Mouse (Mus musculus) limb, embryonic 10.5 days (tissue): ENCODE measurements around the gene Fam155a. TPM values are rescaled to one million over a fixed set of nuclear protein-coding genes. Genes with fewer than 3 reads are reported as not detected.

Source experiments
- DNase-seq: peaks from one replicate; pipeline ENCODE4 v3.0.0-alpha.2; 2017; ENCODE audit warnings: low spot score
- H3K27ac ChIP-seq: fragments of 300-500 bp; sonication (generic); 2 replicates; pipeline ENCODE4 v1.5.1; 2016; ENCODE audit warnings: mild to moderate bottlenecking
- H3K27me3 ChIP-seq: fragments of 300-500 bp; sonication (generic); 2 replicates; pipeline ENCODE4 v1.6.1; 2016; ENCODE audit warnings: low read depth, mild to moderate bottlenecking; ENCODE audit not compliant: poor library complexity, severe bottlenecking
- H3K36me3 ChIP-seq: fragments of 300-500 bp; sonication (generic); 2 replicates; pipeline ENCODE4 v1.6.1; 2016; ENCODE audit warnings: mild to moderate bottlenecking, moderate library complexity
- H3K4me1 ChIP-seq: fragments of 300-500 bp; sonication (generic); 2 replicates; pipeline ENCODE4 v1.6.1; 2016
- H3K4me3 ChIP-seq: fragments of 300-500 bp; sonication (generic); 2 replicates; pipeline ENCODE4 v1.5.1; 2016; ENCODE audit warnings: mild to moderate bottlenecking, moderate library complexity
- H3K9me3 ChIP-seq: fragments of 300-500 bp; sonication (generic); replicated peaks from 2 replicates; pipeline ENCODE4 v1.6.1; 2016; ENCODE audit warnings: mild to moderate bottlenecking
- WGBS: fragments of 180-500 bp; shearing (Covaris S2); methylation state at CpG from one replicate; pipeline ENCODE4 v1.1.7; 2016; 5-methylcytosine and 5-hydroxymethylcytosine counted together
- polyA plus RNA-seq: library from polyadenylated mRNA; unstranded; fragments of >200 nt; fragmentation: Nextera tagmentation; extraction: Ambion mirVana; gene quantifications from 2 replicates; pipeline ENCODE4 v1.2.1, GENCODE M21; 2016

Fam155a gene
- polyA plus RNA-seq, 1 experiment from 2014 or later, result 0.19 TPM

DNA sequence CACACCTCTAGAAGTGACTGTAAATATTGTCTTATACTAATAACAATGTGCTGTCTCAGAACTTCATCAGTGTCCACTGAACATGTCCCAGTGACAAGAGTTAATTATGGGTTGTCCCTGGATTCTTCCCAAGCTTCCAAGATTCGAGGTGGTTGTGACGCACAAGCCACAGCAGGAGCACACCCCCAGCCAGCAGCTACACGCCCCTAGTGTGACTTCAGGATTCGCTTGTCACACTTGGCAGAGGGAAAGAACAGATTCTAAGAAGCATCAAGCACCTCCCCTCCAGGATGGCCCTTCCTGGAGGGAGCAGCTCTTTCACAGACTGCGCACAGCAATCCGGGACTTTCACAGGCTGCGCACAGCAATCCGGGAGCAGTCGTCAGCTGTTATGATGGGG lies 428.0 kb downstream of the Fam155a start:
- no peaks in the 10 kb centered on the region for H3K27me3 ChIP-seq
- DNase-seq, result no peak
- 81% methylated on average over 9 of the region's 9 CpGs for WGBS

DNA sequence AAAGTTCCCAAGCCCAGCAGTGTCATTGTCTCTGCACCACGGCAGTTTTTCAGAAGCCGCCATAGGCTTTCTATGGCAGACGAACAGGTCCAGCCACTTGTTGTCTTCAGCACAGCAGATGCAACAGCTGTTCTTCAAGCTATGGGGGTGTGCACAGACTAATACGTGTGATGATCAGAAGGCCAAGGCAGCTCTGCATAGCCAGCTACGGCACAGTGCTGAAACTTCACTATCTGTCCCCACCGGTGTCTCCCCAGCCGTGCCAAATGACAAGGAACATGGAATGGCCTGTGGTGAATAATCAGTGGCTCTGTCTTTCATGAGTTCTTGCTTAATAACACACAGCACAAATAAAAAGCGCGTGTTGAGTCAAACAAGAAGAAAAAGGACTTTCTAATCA lies 428.4 kb downstream of the Fam155a start:
- DNase-seq, result no peak
- Histone ChIP-seq H3K27me3 (no peaks in the 10 kb centered on the region), H3K4me1 (no peaks in the 10 kb centered on the region), H3K9me3 (no peaks in the 10 kb centered on the region), H3K36me3 (no peaks in the 10 kb centered on the region), H3K27ac (no peak overlapping the region), H3K4me3 (no peak overlapping the region)
- 89% methylated on average over 9 of the region's 9 CpGs for WGBS

More for the DNA sequence above, 428.0 kb downstream of the Fam155a start:
- Histone ChIP-seq H3K4me3 (no peak overlapping the region), H3K36me3 (no peaks in the 10 kb centered on the region), H3K4me1 (no peaks in the 10 kb centered on the region), H3K9me3 (no peaks in the 10 kb centered on the region), H3K27ac (no peak overlapping the region)

DNA sequence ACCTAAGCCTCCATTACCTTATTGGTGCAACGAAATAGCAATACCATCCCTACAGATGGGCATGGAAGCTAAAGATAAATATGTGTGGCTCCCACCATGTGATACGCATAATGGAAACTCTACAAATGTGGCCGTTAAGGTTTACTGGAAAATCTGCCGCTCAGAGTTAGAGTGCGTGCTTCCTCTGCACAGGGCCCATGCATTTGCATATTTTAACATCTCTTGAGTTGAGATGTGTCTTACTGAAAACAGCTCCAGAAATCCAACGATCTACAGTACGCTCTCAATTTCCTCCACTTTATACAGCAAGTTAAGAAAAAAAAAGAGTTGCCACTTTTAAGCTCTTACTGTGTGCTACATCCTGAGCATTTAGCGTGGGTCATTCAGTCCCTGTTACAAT lies 433.1 kb downstream of the Fam155a start:
- Histone ChIP-seq H3K36me3 (no peaks in the 10 kb centered on the region), H3K4me3 (no peak overlapping the region), H3K4me1 (peaks cover 5% of the 10 kb centered on the region; the same call in 1 of the 2 replicates), H3K27ac (no peak overlapping the region), H3K27me3 (no peaks in the 10 kb centered on the region), H3K9me3 (no peaks in the 10 kb centered on the region)
- DNase-seq, result no peak
- WGBS, result 96% methylated on average over 8 of the region's 8 CpGs

DNA sequence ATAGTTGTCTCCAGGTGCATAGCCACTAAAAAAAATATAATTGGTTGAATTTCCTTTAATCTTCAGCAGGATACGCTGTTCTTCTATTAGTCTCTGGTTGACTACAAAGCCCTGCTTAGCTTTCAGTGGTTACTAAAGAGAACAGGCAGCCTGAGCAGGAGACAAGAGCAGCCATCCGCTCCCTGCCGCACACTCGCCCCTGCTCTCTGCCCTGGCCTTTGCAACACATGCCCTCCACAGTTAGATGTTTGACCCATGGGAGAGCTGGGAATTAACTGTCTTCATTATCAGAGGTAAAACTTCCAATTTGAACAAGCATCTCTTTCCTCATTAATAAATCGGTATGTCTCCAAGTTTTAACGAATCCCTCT lies 435.0 kb downstream of the Fam155a start:
- Histone ChIP-seq H3K27me3 (no peaks in the 10 kb centered on the region), H3K4me1 (peaks cover 5% of the 10 kb centered on the region; the same call in 1 of the 2 replicates), H3K36me3 (no peaks in the 10 kb centered on the region), H3K4me3 (no peak overlapping the region), H3K27ac (no peak overlapping the region), H3K9me3 (no peaks in the 10 kb centered on the region)
- DNase-seq, result no peak
- WGBS, result 64% methylated on average over 6 of the region's 6 CpGs

DNA sequence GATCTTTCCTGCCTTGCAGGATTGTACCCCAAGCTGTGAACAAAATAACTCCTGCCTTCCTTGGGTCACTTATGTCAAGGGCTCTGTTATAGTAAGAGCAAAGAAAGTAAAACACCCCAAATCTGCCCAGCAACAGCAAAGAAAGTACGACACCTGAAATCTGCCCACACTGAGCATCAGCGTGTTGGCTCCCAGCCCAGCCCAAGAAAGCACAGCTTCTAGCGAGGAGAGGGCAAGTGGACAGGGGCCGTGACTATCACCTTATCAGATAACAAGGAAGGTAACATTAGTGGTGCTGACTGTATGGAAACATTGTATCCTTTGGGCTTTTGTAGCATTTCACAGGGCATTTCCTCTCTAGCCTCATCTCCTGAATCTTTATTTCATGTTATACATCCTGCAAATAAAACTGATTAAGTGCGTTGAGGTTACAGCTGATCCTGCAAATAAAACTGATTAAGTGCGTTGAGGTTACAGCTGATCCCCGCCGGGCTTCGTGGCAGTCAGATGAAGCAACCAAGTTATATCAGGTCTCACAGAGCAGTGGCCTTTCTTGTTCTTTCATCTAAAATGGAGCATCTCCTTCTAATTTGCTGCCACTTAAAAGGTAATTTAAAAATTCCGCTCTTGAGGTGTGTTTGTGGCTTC lies 435.6 kb downstream of the Fam155a start:
- H3K4me3 ChIP-seq, result no peak overlapping the region
- H3K9me3 ChIP-seq, result no peaks in the 10 kb centered on the region
- peaks cover 5% of the 10 kb centered on the region; the same call in 1 of the 2 replicates for H3K4me1 ChIP-seq
- no peaks in the 10 kb centered on the region for H3K36me3 ChIP-seq
- H3K27ac ChIP-seq, result no peak overlapping the region
- H3K27me3 ChIP-seq, result no peaks in the 10 kb centered on the region
- no peak for DNase-seq
- WGBS, result 75% methylated on average over 10 of the region's 10 CpGs

DNA sequence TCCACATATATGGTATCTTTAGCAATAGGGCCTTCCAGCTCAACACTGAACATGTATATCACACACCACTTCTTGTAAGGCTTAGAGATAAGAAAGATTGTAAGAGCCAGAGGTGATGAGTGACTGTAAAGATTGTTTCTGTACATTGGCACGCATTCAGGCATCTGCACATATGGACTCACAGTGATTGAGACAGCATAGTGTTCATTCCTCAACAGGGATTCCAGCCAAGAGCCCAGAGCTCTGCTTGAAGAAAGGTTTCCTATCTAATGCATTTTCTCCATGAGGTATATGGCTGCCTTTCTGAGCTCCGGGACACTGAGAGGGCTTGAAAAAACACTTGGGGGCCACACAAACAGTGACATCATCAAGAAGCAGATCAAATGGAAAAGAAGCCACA lies 438.2 kb downstream of the Fam155a start:
- Histone ChIP-seq H3K4me3 (no peak overlapping the region), H3K36me3 (no peaks in the 10 kb centered on the region), H3K27me3 (no peaks in the 10 kb centered on the region), H3K4me1 (peaks cover 5% of the 10 kb centered on the region; the same call in 1 of the 2 replicates), H3K27ac (no peak overlapping the region), H3K9me3 (no peaks in the 10 kb centered on the region)
- WGBS, result 96% methylated on average over 2 of the region's 2 CpGs
- DNase-seq, result no peak

DNA sequence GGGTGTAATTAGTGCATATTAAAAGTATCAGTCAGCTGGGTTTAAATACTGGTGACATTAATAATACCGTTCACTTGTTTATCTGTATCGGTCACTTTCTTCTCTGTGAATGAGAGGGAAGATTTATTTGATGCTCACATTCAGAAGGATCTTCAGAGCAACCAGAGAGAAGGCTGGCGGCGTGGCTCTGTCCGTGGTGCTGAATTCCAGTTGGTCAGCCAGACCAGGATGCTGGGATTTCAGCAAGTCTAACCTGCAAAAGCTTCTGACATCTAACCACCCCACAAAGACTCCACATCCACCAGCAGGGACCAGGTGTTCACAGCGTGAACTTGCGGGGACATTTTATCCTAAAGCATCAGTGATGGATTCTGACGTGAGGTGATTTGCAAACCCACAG lies 461.5 kb downstream of the Fam155a start:
- Histone ChIP-seq H3K27me3 (no peaks in the 10 kb centered on the region), H3K36me3 (no peaks in the 10 kb centered on the region), H3K4me1 (no peaks in the 10 kb centered on the region), H3K4me3 (no peak overlapping the region), H3K27ac (no peak overlapping the region), H3K9me3 (no peaks in the 10 kb centered on the region)
- WGBS, result 29% methylated on average over 8 of the region's 8 CpGs
- DNase-seq, result peak; percentile 82

DNA sequence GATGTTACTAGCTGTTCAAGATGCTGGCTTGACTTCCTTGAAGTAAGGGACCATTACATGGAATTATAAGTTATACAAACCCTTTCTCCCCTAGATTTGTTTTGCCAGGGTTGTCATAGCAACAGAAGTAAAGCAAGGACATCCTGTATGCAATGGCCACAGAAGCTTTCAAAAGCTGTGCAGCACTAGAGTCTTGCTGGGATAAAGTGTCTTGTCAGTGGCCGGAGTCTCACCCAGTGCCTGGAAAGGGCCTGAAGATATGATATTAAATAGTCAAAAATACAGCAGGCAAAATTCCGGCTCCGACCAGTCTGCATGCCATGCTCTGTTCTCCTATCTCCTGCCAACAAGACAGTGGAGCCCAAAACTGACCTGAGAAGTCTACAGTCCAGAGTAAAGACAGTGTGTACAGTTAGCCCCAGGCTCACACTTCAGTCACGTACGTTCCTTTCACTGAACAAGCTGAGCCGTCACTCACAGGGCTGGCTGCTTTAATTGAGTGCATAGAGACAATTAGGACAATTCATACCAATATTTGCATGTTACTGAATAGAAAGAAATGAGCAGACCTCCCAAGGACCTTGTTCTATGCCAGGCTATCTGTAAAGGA lies 467.3 kb downstream of the Fam155a start:
- H3K4me3 ChIP-seq, result no peak overlapping the region
- 86% methylated on average over 6 of the region's 6 CpGs for WGBS
- H3K27ac ChIP-seq, result no peak overlapping the region
- H3K36me3 ChIP-seq, result no peaks in the 10 kb centered on the region
- no peak for DNase-seq
- H3K27me3 ChIP-seq, result no peaks in the 10 kb centered on the region
- no peaks in the 10 kb centered on the region for H3K9me3 ChIP-seq
- H3K4me1 ChIP-seq, result no peaks in the 10 kb centered on the region

DNA sequence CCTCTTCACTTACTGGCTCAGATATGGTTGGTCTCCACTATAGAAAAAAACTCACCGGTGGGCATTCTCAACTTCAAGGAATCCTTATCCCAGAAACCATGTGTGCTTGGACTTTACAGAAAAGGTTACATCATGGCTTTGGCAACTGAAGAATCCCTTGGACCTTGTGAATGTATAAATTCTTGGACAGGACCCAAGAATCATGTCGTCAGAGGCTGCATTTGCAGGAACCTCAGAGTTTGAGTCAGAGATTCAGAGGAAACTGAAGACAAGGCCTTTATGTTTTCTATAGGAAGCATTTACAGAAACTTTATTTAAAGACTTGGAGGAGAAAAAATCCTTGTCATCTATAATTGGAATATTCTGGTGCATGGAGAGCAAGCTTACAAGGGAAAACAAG lies 475.9 kb downstream of the Fam155a start:
- no peaks in the 10 kb centered on the region for H3K36me3 ChIP-seq
- no peaks in the 10 kb centered on the region for H3K9me3 ChIP-seq
- WGBS, result 94% methylated on average over 2 of the region's 2 CpGs
- H3K27me3 ChIP-seq, result no peaks in the 10 kb centered on the region
- no peak overlapping the region for H3K27ac ChIP-seq
- H3K4me3 ChIP-seq, result no peak overlapping the region
- no peak for DNase-seq
- no peaks in the 10 kb centered on the region for H3K4me1 ChIP-seq

DNA sequence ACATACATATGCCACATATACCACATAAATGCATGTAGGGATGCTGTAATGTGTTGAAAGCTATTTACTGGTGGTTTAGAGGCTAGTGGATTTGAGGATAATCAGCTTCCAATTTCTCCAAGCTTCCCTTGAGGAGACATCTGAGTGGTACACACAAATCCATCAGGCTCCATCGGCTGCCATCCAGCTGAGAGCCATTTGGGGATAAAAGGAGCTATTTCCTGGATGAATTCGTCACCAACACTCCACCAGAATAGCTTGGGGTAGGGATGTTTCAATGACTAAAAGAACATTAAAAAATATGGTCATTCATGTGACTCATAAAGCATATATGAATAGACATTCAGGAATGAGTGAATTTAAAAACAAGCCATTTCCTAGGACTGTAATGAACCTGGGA lies 478.4 kb downstream of the Fam155a start:
- H3K4me1 ChIP-seq, result no peaks in the 10 kb centered on the region
- no peaks in the 10 kb centered on the region for H3K27me3 ChIP-seq
- H3K4me3 ChIP-seq, result no peak overlapping the region
- 60% methylated on average over 2 of the region's 2 CpGs for WGBS
- H3K36me3 ChIP-seq, result no peaks in the 10 kb centered on the region
- no peak overlapping the region for H3K27ac ChIP-seq
- DNase-seq, result no peak
- no peaks in the 10 kb centered on the region for H3K9me3 ChIP-seq

DNA sequence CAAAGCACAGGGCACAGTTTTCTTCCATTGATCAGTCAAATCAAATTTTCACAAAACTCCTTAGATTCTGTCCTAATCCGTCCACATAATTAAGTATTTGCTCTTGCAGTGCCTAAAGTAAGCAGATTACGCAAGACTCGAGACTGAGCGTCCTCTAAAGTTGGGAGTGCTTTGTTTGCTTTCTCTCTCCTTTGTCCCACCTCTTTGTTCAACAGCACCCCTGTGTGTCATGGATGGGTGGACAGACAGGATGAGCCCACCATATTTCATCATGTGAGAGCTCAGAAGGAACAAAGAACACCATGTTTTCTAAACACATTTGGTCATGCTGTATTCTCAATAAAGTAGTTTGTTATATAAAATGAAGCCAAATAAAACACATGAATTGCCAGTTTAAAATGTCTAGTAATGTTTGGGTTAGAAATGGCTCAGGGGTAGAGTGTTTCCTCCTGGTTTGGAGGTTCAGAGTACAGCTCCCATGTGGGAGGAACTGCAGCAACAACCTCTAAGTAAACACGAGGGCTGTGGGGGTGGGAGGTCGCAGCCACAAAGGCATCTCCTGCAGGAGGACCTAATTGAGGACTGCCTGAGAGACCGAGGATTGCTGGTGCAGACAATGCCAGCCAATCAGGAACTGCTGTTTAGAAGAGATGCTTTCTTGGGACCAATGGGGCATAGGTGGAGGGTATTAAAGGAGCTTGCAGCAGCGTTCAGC lies 482.8 kb downstream of the Fam155a start:
- H3K27me3 ChIP-seq, result no peaks in the 10 kb centered on the region
- DNase-seq, result no peak

DNA sequence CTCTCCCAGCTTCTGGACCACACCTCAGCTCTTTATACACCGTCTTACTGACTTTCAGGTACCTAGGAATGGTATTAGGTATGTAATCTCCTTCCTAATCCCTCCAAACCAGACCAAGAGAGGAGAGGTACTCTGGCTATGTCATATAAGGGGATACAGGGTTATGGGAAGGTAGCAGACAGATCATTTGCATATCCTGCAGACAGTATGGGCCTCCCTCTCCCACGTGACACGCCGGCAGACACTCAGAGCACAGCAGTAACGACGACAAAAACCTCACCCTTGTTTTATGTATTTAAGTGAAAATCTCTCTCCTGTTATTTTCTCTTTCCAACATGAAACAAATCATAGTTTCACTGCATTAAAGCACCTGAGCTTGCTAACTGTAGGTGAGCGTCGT lies 496.8 kb downstream of the Fam155a start:
- DNase-seq, result no peak
- no peaks in the 10 kb centered on the region for H3K27me3 ChIP-seq
- 90% methylated on average over 8 of the region's 8 CpGs for WGBS
- no peaks in the 10 kb centered on the region for H3K9me3 ChIP-seq
- no peaks in the 10 kb centered on the region for H3K4me1 ChIP-seq
- H3K36me3 ChIP-seq, result no peaks in the 10 kb centered on the region
- H3K27ac ChIP-seq, result no peak overlapping the region
- no peak overlapping the region for H3K4me3 ChIP-seq

More for the DNA sequence above, 482.8 kb downstream of the Fam155a start:
- Histone ChIP-seq H3K9me3 (no peaks in the 10 kb centered on the region), H3K4me3 (no peak overlapping the region), H3K4me1 (0 out of 2 replicates have a peak, but pooled peaks cover 4% of the 10 kb centered on the region), H3K36me3 (no peaks in the 10 kb centered on the region), H3K27ac (no peak overlapping the region)
- 62% methylated on average over 8 of the region's 8 CpGs for WGBS

DNA sequence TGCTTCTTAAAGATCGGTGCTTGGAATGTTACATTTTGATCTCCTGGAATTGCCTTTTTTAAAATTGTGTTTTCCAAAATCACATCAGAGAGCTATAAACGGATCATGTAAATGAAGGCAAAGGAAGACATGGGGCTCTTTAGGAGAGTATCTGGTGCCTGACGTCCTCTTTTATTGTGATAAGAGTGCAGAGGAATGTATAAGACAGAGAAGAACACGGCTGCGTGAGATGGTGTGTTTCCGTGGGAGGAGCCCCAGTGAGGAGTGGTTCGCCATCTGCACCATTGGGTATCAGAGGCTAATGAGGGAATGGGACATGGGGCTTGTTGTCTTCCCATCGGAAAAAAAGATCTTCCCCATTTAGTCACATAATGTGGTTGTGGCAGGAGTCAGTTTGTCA lies 506.6 kb downstream of the Fam155a start:
- DNase-seq, result no peak
- no peak overlapping the region for H3K4me3 ChIP-seq
- H3K27me3 ChIP-seq, result no peaks in the 10 kb centered on the region
- H3K4me1 ChIP-seq, result 0 out of 2 replicates have a peak, but pooled peaks cover 5% of the 10 kb centered on the region
- 90% methylated on average over 8 of the region's 8 CpGs for WGBS
- H3K36me3 ChIP-seq, result no peaks in the 10 kb centered on the region
- no peaks in the 10 kb centered on the region for H3K9me3 ChIP-seq
- no peak overlapping the region for H3K27ac ChIP-seq
